Mouse (Mus musculus): ENCODE measurements around the gene Gm281.

Gm281 gene

GRCm38 (mm10) chr14:13812801-13813479 lies 101.3 kb downstream of the Gm281 start:
- no peak for DNase-seq

GRCm38 (mm10) chr14:13790446-13790845 lies 123.8 kb downstream of the Gm281 start:
- DNase-seq = no peak

- DNase-seq = no peak
Observed at GRCm38 (mm10) chr14:13790001-13790400, 124.3 kb downstream of the Gm281 start.

- DNase-seq = no peak
Observed at GRCm38 (mm10) chr14:13782970-13783369, 131.3 kb downstream of the Gm281 start.

GRCm38 (mm10) chr14:13778383-13778782 lies 135.9 kb downstream of the Gm281 start:
- DNase-seq = no peak

GRCm38 (mm10) chr14:13771163-13771562 lies 143.1 kb downstream of the Gm281 start:
- DNase-seq = no peak

- no peak for DNase-seq
Observed at GRCm38 (mm10) chr14:13770686-13771085, 143.6 kb downstream of the Gm281 start.

Data from kidney, adult 18-20 months (tissue).